Mouse (Mus musculus): Measurements from ENCODE around the gene Acap3.

The Acap3 gene

GRCm38 (mm10) chr4:155943049-155943452 is 51.4 kb downstream of the Acap3 start:
- DNase-seq (ENCODE audit: low read depth): no peak

- peak; percentile 85 for DNase-seq (ENCODE audit: low read depth)
Measured at GRCm38 (mm10) chr4:155943534-155944249, 52.1 kb downstream of the Acap3 start, which contains the start of gene Ube2j2. Gene Ube2j2 (plus strand): TSS chr4:155943831.

DNA sequence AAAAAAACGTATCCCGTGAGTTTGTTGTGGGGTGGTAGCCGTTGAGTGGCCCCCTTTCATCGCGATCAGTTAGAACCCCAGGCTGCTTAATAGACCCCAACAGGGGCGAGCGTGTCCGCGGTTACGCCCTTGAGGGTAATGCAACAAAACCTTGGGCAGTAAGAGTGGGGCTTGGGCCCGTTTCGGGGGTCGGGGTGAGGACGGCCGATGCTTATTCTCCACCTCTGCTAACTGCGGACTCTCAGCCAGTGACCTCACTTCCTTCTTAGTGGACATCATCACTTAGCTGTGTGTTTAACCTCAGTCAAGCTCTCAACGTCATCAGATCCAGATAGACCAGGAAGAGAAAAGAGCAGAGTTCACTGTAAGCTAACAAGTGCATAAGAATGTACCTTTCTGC is 52.6 kb downstream of the Acap3 start:
- DNase-seq (ENCODE audit: low read depth): no peak

- DNase-seq (ENCODE audit: low read depth): no peak
Measured at GRCm38 (mm10) chr4:155947094-155947493, 55.5 kb downstream of the Acap3 start.

DNA sequence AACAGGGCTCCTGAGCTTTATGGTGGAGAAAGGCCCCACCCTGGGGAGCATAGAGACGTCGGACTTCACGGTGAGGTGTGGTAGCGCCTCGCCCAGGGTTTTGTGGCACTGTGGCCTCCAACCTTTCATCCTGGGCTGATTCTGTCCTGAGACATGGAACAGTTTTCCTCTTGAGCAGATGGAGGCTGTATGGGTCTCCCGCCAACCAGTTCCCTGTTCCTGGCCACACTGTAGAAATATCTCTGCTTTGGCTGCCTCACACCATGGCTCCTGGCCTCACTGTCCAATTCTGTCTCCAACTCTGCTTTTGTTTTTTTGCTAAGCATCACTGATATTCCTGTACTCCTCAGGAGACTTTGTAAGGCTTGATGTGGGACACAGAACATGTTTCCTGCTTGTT is 63.9 kb downstream of the Acap3 start:
- no peak for DNase-seq (ENCODE audit: low read depth)

Data from c-Kit-positive CD71-positive TER-119-negative erythroid progenitor cells, embryonic 14.5 days (primary cell).